9 mouse cellular contexts compared by ENCODE assay signal in genomic region chr17:45619386-45620256, GRCm38 (mm10). TPM values are rescaled to one million over a fixed set of nuclear protein-coding genes. Genes with fewer than 3 reads are reported as not detected.
A peak's percentile ranks its signal among the peaks of the same experiment; 100 is the strongest.
DNase-seq lines count a peak whose midpoint lies in the region; ATAC-seq and TF ChIP-seq lines count a peak whose summit lies in the region.
"Had no signal": no experiment of that assay in that cellular context is flagged by ENCODE, and none has a peak within 500 bp of the region (broad histone marks: within the 10 kb centered on the region; RNA-seq: fewer than 3 reads in every experiment).

No protein-coding gene starts in this region.

- H3K36me3 ChIP-seq in forebrain, embryonic 13.5 days (ENCODE audit: poor library complexity, severe bottlenecking) = no peaks in the 10 kb centered on the region
- no peaks in the 10 kb centered on the region for H3K36me3 ChIP-seq in intestine, embryonic 14.5 days (ENCODE audit: control insufficient read depth, insufficient read depth, low read length)
- H3K36me3 ChIP-seq in stomach, embryonic 14.5 days (ENCODE audit: control insufficient read depth, insufficient read depth, low read length) = no peaks in the 10 kb centered on the region

- H3K4me3 ChIP-seq in forebrain, embryonic 13.5 days = no peak overlapping the region
- no peak overlapping the region for H3K4me3 ChIP-seq in intestine, embryonic 14.5 days (ENCODE audit: low read depth, low read length)
- H3K4me3 ChIP-seq in lung, adult 2 months (replicated peaks; ENCODE audit: extremely low read depth, low read depth, low read length) = peak overlapping the region; percentile 43
- 0 out of 2 replicates have a peak overlapping the region, but pooled peaks have one; percentile 5 for H3K4me3 ChIP-seq in stomach, embryonic 14.5 days (ENCODE audit: low read depth, low read length)

- peak overlapping the region; percentile 16; the same call in 1 of the 2 replicates for H3K9ac ChIP-seq in forebrain, embryonic 13.5 days
- H3K9ac ChIP-seq in intestine, embryonic 14.5 days (ENCODE audit: low read length) = peak overlapping the region; percentile 33; the same call in 1 of the 2 replicates
- peak overlapping the region; percentile 29; the same call in 1 of the 2 replicates for H3K9ac ChIP-seq in stomach, embryonic 14.5 days (replicated peaks; ENCODE audit: low read depth, low read length)

- no peaks in the 10 kb centered on the region for H3K9me3 ChIP-seq in forebrain, embryonic 13.5 days (replicated peaks)
- no peaks in the 10 kb centered on the region for H3K9me3 ChIP-seq in intestine, embryonic 14.5 days (ENCODE audit: control insufficient read depth, low read length)
- H3K9me3 ChIP-seq in stomach, embryonic 14.5 days (ENCODE audit: control insufficient read depth, low read depth, low read length) = no peaks in the 10 kb centered on the region

- H3K27ac ChIP-seq in forebrain, embryonic 13.5 days = no peak overlapping the region; the same call in 1 of the 2 replicates
- peak overlapping the region; percentile 33 for H3K27ac ChIP-seq in intestine, embryonic 14.5 days (ENCODE audit: low read depth)
- H3K27ac ChIP-seq in stomach, embryonic 14.5 days (ENCODE audit: low read length) = peak overlapping the region; percentile 74

- H3K4me2 ChIP-seq in forebrain, embryonic 13.5 days = peak overlapping the region; percentile 28
- H3K4me2 ChIP-seq in intestine, embryonic 14.5 days (ENCODE audit: low read length) = peak overlapping the region; percentile 40
- peak overlapping the region; percentile 31 for H3K4me2 ChIP-seq in stomach, embryonic 14.5 days (replicated peaks; ENCODE audit: low read depth, low read length)

- TF ChIP-seq CTCF in lung, adult 2 months (IDR thresholded peaks at IDR 0.05; ENCODE audit: insufficient read depth, low read length) = no peak

- peak; percentile 98 for DNase-seq in heart, adult 11 months
- DNase-seq in heart, postnatal 25 days (ENCODE audit: low spot score) = no peak
- no peak for DNase-seq in intestine, embryonic 14.5 days (ENCODE audit: low spot score)
- DNase-seq in lung, adult 2 months = no peak
- no peak for DNase-seq in left cerebral cortex, adult 9 months (ENCODE audit: low spot score in 2 of 2)
- DNase-seq in right cerebral cortex, postnatal 4 days = no peak

- ATAC-seq in forebrain, embryonic 13.5 days = no peak
- no peak for ATAC-seq in intestine, embryonic 14.5 days (replicated peaks; ENCODE audit: low FRiP score, low TSS enrichment, low read depth)
- no peak for ATAC-seq in stomach, embryonic 14.5 days (ENCODE audit: insufficient number of reproducible peaks, insufficient read depth, low FRiP score, low read depth)
- ATAC-seq: Patski had no signal

- TF ChIP-seq POLR2A in lung, adult 2 months (IDR thresholded peaks at IDR 0.05; ENCODE audit: borderline replicate concordance, extremely low read depth, low read depth, low read length) = 0 out of 2 replicates have a peak, but pooled peaks have one; percentile 9

- H3K27me3 ChIP-seq in forebrain, embryonic 13.5 days = no peaks in the 10 kb centered on the region
- H3K27me3 ChIP-seq in intestine, embryonic 14.5 days (replicated peaks; ENCODE audit: control insufficient read depth, insufficient read depth, low read length) = no peaks in the 10 kb centered on the region
- no peaks in the 10 kb centered on the region for H3K27me3 ChIP-seq in stomach, embryonic 14.5 days (ENCODE audit: control insufficient read depth, insufficient read depth, low read length)

- H3K4me1 ChIP-seq in forebrain, embryonic 13.5 days = peaks cover 6% of the 10 kb centered on the region; the same call in 1 of the 2 replicates
- H3K4me1 ChIP-seq in intestine, embryonic 14.5 days (replicated peaks; ENCODE audit: control insufficient read depth, insufficient read depth, low read length) = peaks cover 16% of the 10 kb centered on the region; the same call in 1 of the 2 replicates
- peaks cover 2% of the 10 kb centered on the region; the same call in 1 of the 2 replicates for H3K4me1 ChIP-seq in lung, adult 2 months (ENCODE audit: control insufficient read depth, insufficient read depth, low read length)
- peaks cover 11% of the 10 kb centered on the region; the same call in 1 of the 2 replicates for H3K4me1 ChIP-seq in stomach, embryonic 14.5 days (ENCODE audit: control insufficient read depth, insufficient read depth, low read length)

- intact Hi-C loops in heart, postnatal 25 days (cut with DNase I) = no loop called here

- WGBS in forebrain, embryonic 13.5 days = 44% methylated on average over 20 of the region's 20 CpGs
- 15% methylated on average over 20 of the region's 20 CpGs for WGBS in intestine, embryonic 14.5 days
- 14% methylated on average over 20 of the region's 20 CpGs for WGBS in lung, adult 2 months
- 18% methylated on average over 20 of the region's 20 CpGs for WGBS in stomach, embryonic 14.5 days

RNA-seq across cellular contexts. Expression of gene Mymx, which starts 17.7 kb away (rescaled TPM):
- total RNA-seq in heart, postnatal 25 days (2021) = not detected
- polyA plus RNA-seq in forebrain, embryonic 13.5 days (2015; fragmentation: Nextera tagmentation; extraction: Ambion mirVana) = not detected in 2 replicates
- polyA plus RNA-seq in intestine, embryonic 14.5 days (2014; fragmentation: Nextera tagmentation; extraction: Ambion mirVana) = 0.31 TPM in 1 of 2 replicates, not detected in the other
- not detected in 2 replicates for polyA plus RNA-seq in lung, adult 2 months (2012; rRNA removed)
- 0.36 and 0.55 TPM in 2 replicates for polyA plus RNA-seq in stomach, embryonic 14.5 days (2014; fragmentation: Nextera tagmentation; extraction: Ambion mirVana)
- polyA plus RNA-seq: Patski had no signal

RNA-seq across cellular contexts. Expression of gene Slc29a1, which starts 20.2 kb away (rescaled TPM):
- 10 to 100 TPM; 77.9 to 78.4 TPM for total RNA-seq in heart, postnatal 25 days (2021)
- polyA plus RNA-seq in forebrain, embryonic 13.5 days (2015; fragmentation: Nextera tagmentation; extraction: Ambion mirVana) = 47.2 and 51.9 TPM in 2 replicates
- 79.7 and 82.7 TPM in 2 replicates for polyA plus RNA-seq in intestine, embryonic 14.5 days (2014; fragmentation: Nextera tagmentation; extraction: Ambion mirVana)
- 185 and 186 TPM in 2 replicates for polyA plus RNA-seq in lung, adult 2 months (2012; rRNA removed)
- polyA plus RNA-seq in stomach, embryonic 14.5 days (2014; fragmentation: Nextera tagmentation; extraction: Ambion mirVana) = 72.2 and 73.0 TPM in 2 replicates

RNA-seq across cellular contexts. Expression of gene Capn11, which starts 39.5 kb away (rescaled TPM):
- total RNA-seq in heart, postnatal 25 days (2021) = not detected
- 0.30 and 0.72 TPM in 2 replicates for polyA plus RNA-seq in forebrain, embryonic 13.5 days (2015; fragmentation: Nextera tagmentation; extraction: Ambion mirVana)
- polyA plus RNA-seq in intestine, embryonic 14.5 days (2014; fragmentation: Nextera tagmentation; extraction: Ambion mirVana) = not detected in 2 replicates
- not detected in 2 replicates for polyA plus RNA-seq in lung, adult 2 months (2012; rRNA removed)
- polyA plus RNA-seq in stomach, embryonic 14.5 days (2014; fragmentation: Nextera tagmentation; extraction: Ambion mirVana) = not detected in 2 replicates
- polyA plus RNA-seq: Patski had no signal

RNA-seq across cellular contexts. Expression of gene Hsp90ab1, which starts 46.5 kb away (rescaled TPM):
- total RNA-seq in heart, postnatal 25 days (2021) = 1,000 to 10,000 TPM; 1,042 to 1,257 TPM
- 1,763 and 1,849 TPM in 2 replicates for polyA plus RNA-seq in forebrain, embryonic 13.5 days (2015; fragmentation: Nextera tagmentation; extraction: Ambion mirVana)
- 1,628 and 1,680 TPM in 2 replicates for polyA plus RNA-seq in intestine, embryonic 14.5 days (2014; fragmentation: Nextera tagmentation; extraction: Ambion mirVana)
- 212 and 340 TPM in 2 replicates for polyA plus RNA-seq in lung, adult 2 months (2012; rRNA removed)
- 1,573 and 1,607 TPM in 2 replicates for polyA plus RNA-seq in stomach, embryonic 14.5 days (2014; fragmentation: Nextera tagmentation; extraction: Ambion mirVana)

RNA-seq across cellular contexts. Expression of gene Slc35b2, which starts 55.9 kb away (rescaled TPM):
- 10 to 100 TPM; 23.7 to 24.3 TPM for total RNA-seq in heart, postnatal 25 days (2021)
- polyA plus RNA-seq in forebrain, embryonic 13.5 days (2015; fragmentation: Nextera tagmentation; extraction: Ambion mirVana) = 89.1 and 107 TPM in 2 replicates
- 136 and 146 TPM in 2 replicates for polyA plus RNA-seq in intestine, embryonic 14.5 days (2014; fragmentation: Nextera tagmentation; extraction: Ambion mirVana)
- polyA plus RNA-seq in lung, adult 2 months (2012; rRNA removed) = 89.9 and 102 TPM in 2 replicates
- 117 and 120 TPM in 2 replicates for polyA plus RNA-seq in stomach, embryonic 14.5 days (2014; fragmentation: Nextera tagmentation; extraction: Ambion mirVana)

Comparison
In these comparisons a context has a peak if more than half of its experiments do, and no peak if none do; other contexts are left out.
1. H3K4me3 ChIP-seq: peak in lung, adult 2 months (single experiment) and stomach, embryonic 14.5 days (single experiment); none in forebrain, embryonic 13.5 days (single experiment) and intestine, embryonic 14.5 days (single experiment).
2. Peak in every context shown above with its lines, with median percentiles within 50 percentile points of each other: H3K4me2 ChIP-seq and H3K9ac ChIP-seq.